Mouse (Mus musculus): ENCODE results near the gene Tgfbr3. TPM values are rescaled to one million over a fixed set of nuclear protein-coding genes. Genes with fewer than 3 reads are reported as not detected.

Gene Tgfbr3
- polyA plus RNA-seq (2017; shearing (Covaris generic)), result 14.0 TPM

DNA sequence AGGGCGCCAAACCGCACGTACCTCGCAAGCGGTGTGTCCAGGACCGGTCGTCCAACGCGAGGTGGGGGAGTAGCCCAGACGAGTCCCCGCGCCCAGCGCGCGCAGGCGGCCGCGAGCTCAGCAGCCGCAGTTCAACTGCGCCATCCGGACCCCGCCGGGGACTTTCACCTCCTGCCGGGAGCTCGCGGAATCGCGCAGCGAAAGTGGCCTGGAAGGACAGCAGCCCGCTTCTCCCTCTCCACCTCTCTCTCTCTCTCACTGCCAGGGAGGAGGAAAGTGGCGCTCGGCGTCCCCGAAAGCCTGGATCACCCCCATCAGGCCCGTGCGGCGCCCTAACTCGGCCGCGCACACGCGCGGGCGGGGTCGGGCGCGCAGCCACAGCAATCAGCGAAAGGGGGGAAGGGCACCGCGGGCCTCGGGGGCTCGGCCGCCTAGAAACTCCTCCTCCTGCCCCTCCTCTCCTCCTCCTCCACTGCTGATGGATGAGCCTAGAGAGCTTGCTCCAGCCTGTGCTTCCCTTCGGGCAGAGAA, at the start of gene Tgfbr3:
Gene Tgfbr3 (minus strand): TSS at position 396 of the 531 bp plus-strand sequence.

DNA sequence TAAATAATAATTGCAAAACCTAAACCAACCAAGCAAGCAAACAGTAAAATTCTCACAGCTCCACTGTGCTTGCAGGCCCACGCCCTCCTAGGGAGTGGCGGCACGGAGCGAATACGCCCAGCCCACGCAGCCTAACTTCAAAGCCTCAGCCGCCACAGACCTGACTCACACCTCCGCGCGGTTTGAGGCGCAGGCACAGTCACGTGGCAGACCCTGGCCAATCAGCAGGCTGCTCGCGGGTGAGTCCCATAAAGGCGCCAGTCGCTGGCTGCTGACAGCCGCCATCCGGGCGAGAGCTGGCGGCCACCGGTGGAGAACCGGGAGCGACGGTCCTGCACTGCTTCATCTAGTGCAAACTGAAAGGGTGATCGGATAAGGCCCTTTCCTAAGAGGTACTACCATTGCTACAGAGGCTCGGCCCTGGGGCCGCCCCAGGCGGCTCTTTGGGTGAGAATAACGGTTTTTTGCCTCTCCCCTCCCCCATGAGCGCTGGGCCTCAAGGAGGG, 41.5 kb upstream of the Tgfbr3 start, which contains the start of gene Brdt:
Gene Brdt (plus strand): TSS at position 244 of the 506 bp plus-strand sequence.

Other genes starting within 250 kb of the Tgfbr3 start
- gene Brdt, start 41.5 kb upstream of the Tgfbr3 start, polyA plus RNA-seq (2017; shearing (Covaris generic)), result 0.66 TPM
- 1.2 TPM for gene Ephx4, start 113.1 kb upstream of the Tgfbr3 start, polyA plus RNA-seq (2017; shearing (Covaris generic))
- gene Lpcat2b, start 141.9 kb upstream of the Tgfbr3 start, polyA plus RNA-seq (2017; shearing (Covaris generic)), result not detected
- 9.7 TPM for gene Btbd8, start 148.4 kb upstream of the Tgfbr3 start, polyA plus RNA-seq (2017; shearing (Covaris generic))
- gene Gm42669, start 218.0 kb upstream of the Tgfbr3 start, polyA plus RNA-seq (2017; shearing (Covaris generic)), result 0.47 TPM
- gene 1700028K03Rik, start 245.1 kb upstream of the Tgfbr3 start, polyA plus RNA-seq (2017; shearing (Covaris generic)), result 0.10 TPM